In the genomic region with DNA sequence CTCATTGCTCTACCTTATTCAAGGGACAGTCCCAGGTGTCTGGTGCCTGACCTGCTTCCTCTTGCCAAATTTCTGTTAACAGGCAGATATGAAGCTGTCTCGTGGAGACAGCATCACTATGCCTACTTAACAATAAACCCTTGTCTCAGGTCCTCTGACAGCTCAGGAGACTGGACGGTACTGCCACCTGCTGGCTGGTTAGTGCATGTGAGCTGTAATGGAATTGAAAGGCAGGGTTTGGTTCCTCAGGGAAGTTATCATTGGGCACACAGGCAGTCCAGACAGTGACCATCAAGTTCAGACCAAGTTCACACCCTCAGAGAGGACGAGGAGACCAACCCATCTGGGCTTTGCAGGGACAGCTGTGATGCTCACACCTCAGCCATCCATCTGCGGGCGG, we compare ENCODE assay signal across 9 mouse cellular contexts.
A peak's percentile ranks its signal among the peaks of the same experiment; 100 is the strongest.
DNase-seq lines count a peak whose midpoint lies in the region; ATAC-seq lines count a peak whose summit lies in the region.
"Had no signal": no experiment of that assay in that cellular context is flagged by ENCODE, and none has a peak within 500 bp of the region (broad histone marks: within the 10 kb centered on the region; RNA-seq: fewer than 3 reads in every experiment).

No protein-coding gene starts in this region.

- peak; percentile 61 for DNase-seq in ovary, postnatal 36 days (ENCODE audit: low spot score)
- DNase-seq in ovary, adult 18-20 months (ENCODE audit: low spot score): no peak
- peak; percentile 61 for DNase-seq in cerebellum, adult 9-10 months
- peak; percentile 35 to 66 for DNase-seq in frontal cortex, postnatal 10 days (ENCODE audit: low spot score in 2 of 2)
- peak; percentile 73 to 75 for DNase-seq in left cerebral cortex, postnatal 25 days (ENCODE audit: low spot score in 2 of 2)
- peak; percentile 89 for DNase-seq in midbrain, embryonic 14.5 days
- DNase-seq in spleen, postnatal 10 days (ENCODE audit: low spot score in 2 of 2): peak; percentile 69 to 85

- no peaks in the 10 kb centered on the region for H3K27me3 ChIP-seq in midbrain, embryonic 14.5 days (ENCODE audit: control insufficient read depth, insufficient read depth, low read length)
- H3K27me3 ChIP-seq: embryonic facial prominence, embryonic 12.5 days had no signal

- 37% methylated on average over 5 of the region's 5 CpGs for WGBS in midbrain, embryonic 14.5 days

- H3K36me3 ChIP-seq in midbrain, embryonic 14.5 days (ENCODE audit: control insufficient read depth, insufficient read depth, low read length): peaks cover 17% of the 10 kb centered on the region

- H3K27ac ChIP-seq in midbrain, embryonic 14.5 days (replicated peaks; ENCODE audit: low read depth, low read length): no peak overlapping the region
- H3K27ac ChIP-seq: embryonic facial prominence, embryonic 12.5 days had no signal

- peak; percentile 86 for ATAC-seq in inflammation-experienced regulatory T-cells, adult 6 months
- ATAC-seq in midbrain, embryonic 14.5 days (ENCODE audit: low FRiP score, low TSS enrichment): peak; percentile 40; the same call in 1 of the 2 replicates

- H3K9me3 ChIP-seq in midbrain, embryonic 14.5 days (ENCODE audit: control insufficient read depth, low read length): no peaks in the 10 kb centered on the region
- H3K9me3 ChIP-seq: embryonic facial prominence, embryonic 12.5 days had no signal

- no peak overlapping the region for H3K9ac ChIP-seq in midbrain, embryonic 14.5 days (replicated peaks; ENCODE audit: low read length)
- H3K9ac ChIP-seq: embryonic facial prominence, embryonic 12.5 days had no signal

- intact Hi-C loops in left cerebral cortex, postnatal 25 days (cut with DNase I): no loop called here

- no peak overlapping the region for H3K4me3 ChIP-seq in midbrain, embryonic 14.5 days (replicated peaks; ENCODE audit: low read depth, low read length)
- H3K4me3 ChIP-seq: embryonic facial prominence, embryonic 12.5 days had no signal

- no peaks in the 10 kb centered on the region for H3K4me1 ChIP-seq in midbrain, embryonic 14.5 days (ENCODE audit: control insufficient read depth, insufficient read depth, low read length)

- H3K4me2 ChIP-seq in midbrain, embryonic 14.5 days (ENCODE audit: low read length): no peak overlapping the region
- H3K4me2 ChIP-seq: embryonic facial prominence, embryonic 12.5 days had no signal
